ENCODE assay signal across 27 mouse cellular contexts in genomic region chr9:13679696-13680095, GRCm38 (mm10).
DNase-seq lines count a peak whose midpoint lies in the region; ATAC-seq and TF ChIP-seq lines count a peak whose summit lies in the region.
"Had no signal": no experiment of that assay in that cellular context is flagged by ENCODE, and none has a peak within 500 bp of the region (broad histone marks: within the 10 kb centered on the region; RNA-seq: fewer than 3 reads in every experiment).

No protein-coding gene starts in this region.

- TF ChIP-seq EP300 in liver, postnatal 0 days (IDR thresholded peaks at IDR 0.05; ENCODE audit: low read depth): no peak
- TF ChIP-seq EP300 in MEL (IDR thresholded peaks at IDR 0.05; ENCODE audit: low read depth in 1 of 2, low read length in 2 of 2): peak in 1 of 2 experiments; percentile 43; a peak in 1 of 4 replicates

- TF ChIP-seq POLR2A in MEL (IDR thresholded peaks at IDR 0.05; ENCODE audit: control insufficient read depth in 1 of 2, insufficient read depth in 1 of 2, low read depth in 1 of 2, low read length in 2 of 2, poor library complexity in 1 of 2): no peak

- H3K4me2 ChIP-seq in liver, embryonic 13.5 days: no peak overlapping the region
- H3K4me2 ChIP-seq in liver, postnatal 0 days (ENCODE audit: low read depth, low read length): no peak overlapping the region
- H3K4me2 ChIP-seq: embryonic facial prominence, embryonic 13.5 days; embryonic facial prominence, embryonic 15.5 days; forebrain, embryonic 12.5 days had no signal

- no peaks in the 10 kb centered on the region for H3K36me3 ChIP-seq in heart, embryonic 10.5 days
- no peaks in the 10 kb centered on the region for H3K36me3 ChIP-seq in liver, embryonic 13.5 days
- no peaks in the 10 kb centered on the region for H3K36me3 ChIP-seq in liver, postnatal 0 days (replicated peaks; ENCODE audit: insufficient read depth, low read length)
- peaks cover 0 to 26% of the 10 kb centered on the region in 2 experiments; a peak in 2 of 4 replicates for H3K36me3 ChIP-seq in MEL (ENCODE audit: control insufficient read depth in 1 of 2, insufficient read depth in 2 of 2, low read length in 2 of 2)
- H3K36me3 ChIP-seq: embryonic facial prominence, embryonic 13.5 days; embryonic facial prominence, embryonic 15.5 days; forebrain, embryonic 10.5 days; forebrain, embryonic 12.5 days; G1E had no signal

- no peak overlapping the region for H3K27ac ChIP-seq in heart, embryonic 10.5 days
- no peak overlapping the region for H3K27ac ChIP-seq in liver, embryonic 13.5 days
- no peak overlapping the region for H3K27ac ChIP-seq in liver, postnatal 0 days (ENCODE audit: low read depth)
- no peak overlapping the region for H3K27ac ChIP-seq in MEL (ENCODE audit: control insufficient read depth, low read depth, low read length)
- H3K27ac ChIP-seq: embryonic facial prominence, embryonic 13.5 days; embryonic facial prominence, embryonic 15.5 days; forebrain, embryonic 10.5 days; forebrain, embryonic 12.5 days had no signal

- no peaks in the 10 kb centered on the region for H3K9me3 ChIP-seq in heart, embryonic 10.5 days
- no peaks in the 10 kb centered on the region for H3K9me3 ChIP-seq in liver, embryonic 13.5 days (replicated peaks)
- no peaks in the 10 kb centered on the region for H3K9me3 ChIP-seq in liver, postnatal 0 days (ENCODE audit: low read length)
- H3K9me3 ChIP-seq in MEL (replicated peaks; ENCODE audit: insufficient read depth, low read length): no peaks in the 10 kb centered on the region
- H3K9me3 ChIP-seq: embryonic facial prominence, embryonic 13.5 days; embryonic facial prominence, embryonic 15.5 days; forebrain, embryonic 10.5 days; forebrain, embryonic 12.5 days; G1E had no signal

- H3K4me3 ChIP-seq in heart, embryonic 10.5 days: no peak overlapping the region
- H3K4me3 ChIP-seq in liver, embryonic 13.5 days (replicated peaks): no peak overlapping the region
- no peak overlapping the region for H3K4me3 ChIP-seq in liver, postnatal 0 days (ENCODE audit: low read depth, low read length)
- no peak overlapping the region for H3K4me3 ChIP-seq in MEL (ENCODE audit: control insufficient read depth in 1 of 2, insufficient read depth in 1 of 2, low read depth in 2 of 2, low read length in 2 of 2)
- H3K4me3 ChIP-seq: embryonic facial prominence, embryonic 13.5 days; embryonic facial prominence, embryonic 15.5 days; erythroblast, embryonic 14.5 days; forebrain, embryonic 10.5 days; forebrain, embryonic 12.5 days had no signal

- H3K4me1 ChIP-seq in heart, embryonic 10.5 days: peaks cover 11% of the 10 kb centered on the region
- peaks cover 18% of the 10 kb centered on the region for H3K4me1 ChIP-seq in liver, embryonic 13.5 days (replicated peaks)
- no peaks in the 10 kb centered on the region for H3K4me1 ChIP-seq in liver, postnatal 0 days (ENCODE audit: insufficient read depth)
- H3K4me1 ChIP-seq in MEL (ENCODE audit: control insufficient read depth in 1 of 2, insufficient read depth in 2 of 2, low read length in 2 of 2): peaks cover 26 to 32% of the 10 kb centered on the region in 2 experiments
- H3K4me1 ChIP-seq: embryonic facial prominence, embryonic 15.5 days had no signal

- no peaks in the 10 kb centered on the region for H3K27me3 ChIP-seq in heart, embryonic 10.5 days (ENCODE audit: insufficient read depth, poor library complexity, severe bottlenecking)
- H3K27me3 ChIP-seq in liver, embryonic 13.5 days: no peaks in the 10 kb centered on the region
- no peaks in the 10 kb centered on the region for H3K27me3 ChIP-seq in liver, postnatal 0 days (ENCODE audit: insufficient read depth, low read length)
- H3K27me3 ChIP-seq in MEL (ENCODE audit: control insufficient read depth in 1 of 2, insufficient read depth in 2 of 2, low read length in 2 of 2): no peaks in the 10 kb centered on the region; a peak in 1 of 4 replicates
- H3K27me3 ChIP-seq: CH12.LX; embryonic facial prominence, embryonic 13.5 days; embryonic facial prominence, embryonic 15.5 days; forebrain, embryonic 12.5 days had no signal

- peak; percentile 33 for DNase-seq in heart, adult 11 months
- no peak for DNase-seq in heart, embryonic 10.5 days (ENCODE audit: low spot score)
- no peak for DNase-seq in liver, embryonic 13.5 days
- DNase-seq in liver, postnatal 0 days: no peak
- peak; percentile 58 for DNase-seq in MEL (ENCODE audit: low read depth, low spot score)
- DNase-seq in spleen, adult 18-20 months: no peak
- DNase-seq: adrenal gland, adult 2 months; adrenal gland, postnatal 10 days; adrenal gland, postnatal 25 days; B cell, adult 2 months; cerebellum, adult 11 months; cerebellum, adult 18-20 months; cerebellum, adult 8-10 months; cerebellum, adult 9-11 months; cerebellum, postnatal 14 days; cerebellum, postnatal 36 days; embryo, embryonic 11 days had no signal

- no peak for TF ChIP-seq RAD21 in MEL (IDR thresholded peaks at IDR 0.05; ENCODE audit: low read depth, low read length)

- 0 out of 2 replicates have a peak, but pooled peaks have one; percentile 48 for ATAC-seq in liver, embryonic 13.5 days (ENCODE audit: low read depth)
- no peak for ATAC-seq in liver, postnatal 0 days
- ATAC-seq: CD4-positive, CD25-positive, alpha-beta regulatory T cell, adult 4 months; forebrain, embryonic 14.5 days; forebrain, embryonic 16.5 days had no signal

- WGBS in heart, embryonic 10.5 days: 90% methylated on average over 2 of the region's 2 CpGs
- WGBS in liver, embryonic 13.5 days (ENCODE audit: insufficient replicate concordance): 58% methylated on average over 2 of the region's 2 CpGs
- 69% methylated on average over 2 of the region's 2 CpGs for WGBS in liver, postnatal 0 days (ENCODE audit: insufficient replicate concordance)

- no peaks in the 10 kb centered on the region for H3K79me2 ChIP-seq in MEL (ENCODE audit: control insufficient read depth, insufficient read depth, low read length, poor library complexity)

- TF ChIP-seq CTCF in liver, postnatal 0 days (IDR thresholded peaks at IDR 0.05; ENCODE audit: low read depth): no peak
- no peak for TF ChIP-seq CTCF in MEL (IDR thresholded peaks at IDR 0.05 in 2 of 3, conservative IDR thresholded peaks at IDR 0.05 in 1 of 3; ENCODE audit: control insufficient read depth in 1 of 3, insufficient read depth in 1 of 3, low read depth in 2 of 3, low read length in 3 of 3, poor library complexity in 1 of 3, severe bottlenecking in 1 of 3)

- H3K9ac ChIP-seq in liver, embryonic 13.5 days: no peak overlapping the region
- H3K9ac ChIP-seq in liver, postnatal 0 days (replicated peaks): no peak overlapping the region
- no peak overlapping the region for H3K9ac ChIP-seq in MEL (ENCODE audit: control insufficient read depth, low read depth, low read length, poor library complexity, severe bottlenecking)
- H3K9ac ChIP-seq: embryonic facial prominence, embryonic 13.5 days; embryonic facial prominence, embryonic 15.5 days; forebrain, embryonic 12.5 days had no signal

TF ChIP-seq in MEL, 35 proteins besides CTCF, POLR2A, EP300 and RAD21:
- TF ChIP-seq GATA1 (IDR thresholded peaks at IDR 0.05; ENCODE audit: low read depth, low read length) (0 out of 2 replicates have a peak, but pooled peaks have one; percentile 8), TBP (IDR thresholded peaks at IDR 0.05; ENCODE audit: low read depth, low read length) (no peak), RCOR1 (IDR thresholded peaks at IDR 0.05; ENCODE audit: low read depth, low read length) (peak; percentile 11; the same call in 1 of the 2 replicates), HCFC1 (IDR thresholded peaks at IDR 0.05; ENCODE audit: low read depth, low read length) (no peak), SMC3 (IDR thresholded peaks at IDR 0.05; ENCODE audit: low read depth, low read length) (no peak), NRF1 (IDR thresholded peaks at IDR 0.05; ENCODE audit: insufficient read depth, low read depth, low read length, poor library complexity, severe bottlenecking) (no peak), MYC (IDR thresholded peaks at IDR 0.05; ENCODE audit: low read depth, low read length) (no peak)

Comparison
In these comparisons a context has a peak if more than half of its experiments do, and no peak if none do; other contexts are left out.
1. DNase-seq: peak in heart, adult 11 months (single experiment) and MEL (single experiment); none in heart, embryonic 10.5 days (single experiment), liver, embryonic 13.5 days (single experiment), liver, postnatal 0 days (single experiment) and spleen, adult 18-20 months (0 of 2).